10 mouse cellular contexts compared by ENCODE assay signal in the genomic region with DNA sequence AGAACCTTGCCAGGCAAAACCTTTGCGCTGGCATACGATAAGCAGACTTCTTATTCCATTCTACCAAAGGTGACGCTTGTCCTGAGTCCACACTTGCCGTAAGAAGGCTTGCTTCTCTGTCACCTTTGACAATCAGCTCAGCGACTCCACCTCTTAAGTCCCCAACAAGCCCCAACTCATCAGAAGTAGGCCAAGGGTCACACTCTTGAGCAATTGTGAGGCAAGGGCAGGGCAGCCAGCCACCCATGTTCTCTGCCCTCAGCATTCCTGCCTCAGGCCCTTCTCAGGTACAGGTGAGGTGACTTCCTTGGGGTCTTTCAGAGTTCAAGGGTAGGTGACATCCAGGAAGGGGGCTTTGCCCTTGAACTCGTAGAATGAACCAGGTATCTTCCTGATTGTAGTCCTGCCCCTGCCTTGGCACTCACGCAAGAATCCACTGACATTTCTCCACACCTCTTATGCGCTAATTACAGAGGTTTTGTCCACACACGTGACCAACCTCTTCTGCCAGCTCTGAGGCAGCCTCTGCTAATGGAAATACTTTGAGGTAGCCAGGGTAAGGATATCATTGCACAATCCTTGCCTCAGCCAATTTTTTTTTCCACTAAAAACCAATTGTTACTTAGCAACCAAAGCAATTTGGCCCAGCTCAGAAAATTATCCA. TPM values are rescaled to one million over a fixed set of nuclear protein-coding genes. Genes with fewer than 3 reads are reported as not detected.
DNase-seq lines count a peak whose midpoint lies in the region; ATAC-seq lines count a peak whose summit lies in the region.
"Had no signal": no experiment of that assay in that cellular context is flagged by ENCODE, and none has a peak within 500 bp of the region (broad histone marks: within the 10 kb centered on the region; RNA-seq: fewer than 3 reads in every experiment).

No protein-coding gene starts in this region.

- H3K9ac ChIP-seq in kidney, embryonic 16.5 days (replicated peaks; ENCODE audit: low read length): no peak overlapping the region
- H3K9ac ChIP-seq in embryonic facial prominence, embryonic 15.5 days: no peak overlapping the region
- H3K9ac ChIP-seq: liver, embryonic 13.5 days had no signal

- no peaks in the 10 kb centered on the region for H3K27me3 ChIP-seq in kidney, embryonic 16.5 days (ENCODE audit: insufficient read depth, low read length)
- H3K27me3 ChIP-seq in embryonic facial prominence, embryonic 15.5 days: no peaks in the 10 kb centered on the region

- no peaks in the 10 kb centered on the region for H3K4me1 ChIP-seq in kidney, embryonic 16.5 days (ENCODE audit: insufficient read depth, low read length)
- H3K4me1 ChIP-seq in embryonic facial prominence, embryonic 15.5 days: no peaks in the 10 kb centered on the region

- peak; percentile 50 for DNase-seq in adrenal gland, adult 2 months
- no peak for DNase-seq in adrenal gland, postnatal 4 days (ENCODE audit: low spot score in 2 of 2)
- DNase-seq in kidney, adult 8-10 months: peak; percentile 56 to 64
- peak; percentile 59 to 76 for DNase-seq in lung, postnatal 4 days
- no peak for DNase-seq in cerebellum, adult 8-10 months
- DNase-seq in right cerebral cortex, adult 18-20 months: no peak
- DNase-seq: liver, embryonic 13.5 days; right cerebral cortex, postnatal 25 days had no signal

- WGBS in kidney, embryonic 16.5 days: 88% methylated on average over 9 of the region's 9 CpGs
- WGBS in embryonic facial prominence, embryonic 15.5 days: 79% methylated on average over 9 of the region's 9 CpGs

- H3K4me2 ChIP-seq in kidney, embryonic 16.5 days (replicated peaks; ENCODE audit: low read depth, low read length): no peak overlapping the region
- no peak overlapping the region for H3K4me2 ChIP-seq in embryonic facial prominence, embryonic 15.5 days (replicated peaks)
- H3K4me2 ChIP-seq: liver, embryonic 13.5 days had no signal

- ATAC-seq in kidney, embryonic 16.5 days (ENCODE audit: low FRiP score, low TSS enrichment): no peak
- ATAC-seq in embryonic facial prominence, embryonic 15.5 days (ENCODE audit: insufficient number of reproducible peaks, low FRiP score, low TSS enrichment, low read depth): peak; percentile 36; the same call in 1 of the 2 replicates

- no peak overlapping the region for H3K4me3 ChIP-seq in kidney, embryonic 16.5 days (ENCODE audit: low read length)
- no peak overlapping the region for H3K4me3 ChIP-seq in embryonic facial prominence, embryonic 15.5 days (replicated peaks)
- H3K4me3 ChIP-seq: liver, embryonic 13.5 days had no signal

- H3K36me3 ChIP-seq in kidney, embryonic 16.5 days (ENCODE audit: insufficient read depth, low read length): no peaks in the 10 kb centered on the region
- H3K36me3 ChIP-seq in embryonic facial prominence, embryonic 15.5 days: no peaks in the 10 kb centered on the region
- H3K36me3 ChIP-seq: liver, embryonic 13.5 days had no signal

- no peaks in the 10 kb centered on the region for H3K9me3 ChIP-seq in kidney, embryonic 16.5 days (ENCODE audit: low read length)
- no peaks in the 10 kb centered on the region for H3K9me3 ChIP-seq in embryonic facial prominence, embryonic 15.5 days (replicated peaks)
- H3K9me3 ChIP-seq: liver, embryonic 13.5 days had no signal

- no peak overlapping the region for H3K27ac ChIP-seq in kidney, embryonic 16.5 days (ENCODE audit: low read length)
- no peak overlapping the region for H3K27ac ChIP-seq in embryonic facial prominence, embryonic 15.5 days (replicated peaks)
- H3K27ac ChIP-seq: liver, embryonic 13.5 days had no signal

RNA-seq across cellular contexts. Expression of a gene that starts 20.9 kb away (rescaled TPM):
- total RNA-seq in adrenal gland, adult 2 months (2021): 10 to 100 TPM; 16.3 to 17.7 TPM
- polyA plus RNA-seq in adrenal gland, adult 2 months (2012; rRNA removed): 10.9 and 12.5 TPM in 2 replicates
- total RNA-seq in adrenal gland, postnatal 4 days (2021): 10 to 100 TPM; 32.0 to 35.5 TPM
- polyA plus RNA-seq in kidney, embryonic 16.5 days (2015; fragmentation: Nextera tagmentation; extraction: Ambion mirVana): 31.7 and 40.1 TPM in 2 replicates
- 45.7 and 47.9 TPM in 2 replicates for polyA plus RNA-seq in embryonic facial prominence, embryonic 15.5 days (2015; fragmentation: Nextera tagmentation; extraction: Ambion mirVana)

RNA-seq across cellular contexts. Expression of a gene that starts 21.2 kb away (rescaled TPM):
- 1 to 10 TPM; 3.0 to 3.1 TPM for total RNA-seq in adrenal gland, adult 2 months (2021)
- polyA plus RNA-seq in adrenal gland, adult 2 months (2012; rRNA removed): 5.7 and 10.2 TPM in 2 replicates
- total RNA-seq in adrenal gland, postnatal 4 days (2021): 1 to 10 TPM; 4.2 to 5.2 TPM
- 2.6 and 3.5 TPM in 2 replicates for polyA plus RNA-seq in kidney, embryonic 16.5 days (2015; fragmentation: Nextera tagmentation; extraction: Ambion mirVana)
- polyA plus RNA-seq in embryonic facial prominence, embryonic 15.5 days (2015; fragmentation: Nextera tagmentation; extraction: Ambion mirVana): 4.2 and 4.8 TPM in 2 replicates

Comparison
In these comparisons a context has a peak if more than half of its experiments do, and no peak if none do; other contexts are left out.
1. DNase-seq: peak in adrenal gland, adult 2 months (single experiment), kidney, adult 8-10 months (2 of 2) and lung, postnatal 4 days (2 of 2); none in adrenal gland, postnatal 4 days (0 of 2), cerebellum, adult 8-10 months (single experiment) and right cerebral cortex, adult 18-20 months (single experiment).